Mouse (Mus musculus) Muller cell, postnatal 12 days (primary cell): ENCODE measurements around the gene Dupd1.
"Not testable (repeated sequence)": the region's sequence is repeated elsewhere in the genome, so short reads cannot be mapped to it uniquely, and the experiment has no call there.

Experiments used
- DNase-seq: peaks from one replicate; pipeline ENCODE4 v3.0.0-alpha.2; 2015; ENCODE audit errors: inconsistent ontology term

The Dupd1 gene

DNA sequence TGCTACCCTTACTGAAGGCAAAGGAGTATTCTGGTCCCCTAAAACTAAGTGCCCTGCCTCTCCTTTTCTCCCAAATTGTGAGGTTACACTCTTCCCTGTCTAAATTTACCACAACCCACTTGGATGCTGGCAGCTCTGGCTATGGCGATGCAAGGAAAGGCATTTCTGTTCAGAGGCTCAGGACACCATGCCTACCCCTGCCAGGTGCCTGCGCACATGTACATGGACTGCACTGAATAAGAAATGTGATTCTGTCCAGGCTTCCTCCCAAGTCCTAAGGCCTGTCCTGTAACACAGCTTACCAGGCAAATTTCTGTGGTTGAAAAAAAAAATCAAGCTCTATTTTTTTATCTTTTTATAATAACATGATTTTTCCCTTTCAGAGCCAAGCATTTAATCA is 38.2 kb downstream of the Dupd1 start:
- no peak for DNase-seq

DNA sequence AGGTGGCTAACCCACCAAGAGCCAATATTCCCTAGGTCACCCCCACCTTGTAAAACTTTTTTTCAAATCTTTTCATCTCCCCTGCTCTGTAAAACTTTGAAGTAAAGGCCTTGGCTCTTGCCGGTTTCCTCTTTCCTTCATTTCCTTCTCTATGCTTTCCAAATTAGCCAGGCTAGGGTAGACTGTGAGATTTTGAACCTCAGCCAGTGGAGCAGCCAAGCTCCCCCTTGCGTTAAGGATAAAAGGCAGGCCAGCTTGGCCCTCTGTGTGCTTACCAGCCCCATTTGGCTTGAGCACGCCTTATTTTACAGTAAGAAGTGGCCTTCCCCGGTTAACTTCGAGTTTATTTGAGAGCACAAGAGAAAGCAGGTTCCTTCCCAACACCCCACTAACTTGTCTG is 39.9 kb downstream of the Dupd1 start:
- DNase-seq = no peak

DNA sequence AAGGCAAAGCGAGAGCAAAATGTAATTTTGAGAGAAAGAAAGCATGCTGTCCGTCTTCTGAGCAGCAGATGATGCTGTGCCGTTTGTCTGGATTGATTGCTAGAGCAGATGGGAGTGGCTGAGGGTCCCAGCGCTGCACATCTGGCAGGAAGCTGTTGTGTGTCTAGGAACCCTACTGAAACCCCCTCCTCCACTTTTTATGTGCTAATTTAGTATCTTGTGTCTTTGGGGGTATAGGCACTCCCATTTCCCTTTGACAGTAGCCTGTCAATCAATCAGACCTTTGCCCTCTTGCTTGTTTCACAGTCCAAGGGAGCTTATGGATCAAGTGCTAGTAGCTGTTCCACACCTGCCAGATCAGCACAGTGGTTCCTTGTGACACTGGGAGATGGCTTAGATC is 41.3 kb downstream of the Dupd1 start:
- no peak for DNase-seq

- DNase-seq = not testable (repeated sequence)
Observed at GRCm38 (mm10) chr14:21670422-21671006, 43.9 kb downstream of the Dupd1 start.

DNA sequence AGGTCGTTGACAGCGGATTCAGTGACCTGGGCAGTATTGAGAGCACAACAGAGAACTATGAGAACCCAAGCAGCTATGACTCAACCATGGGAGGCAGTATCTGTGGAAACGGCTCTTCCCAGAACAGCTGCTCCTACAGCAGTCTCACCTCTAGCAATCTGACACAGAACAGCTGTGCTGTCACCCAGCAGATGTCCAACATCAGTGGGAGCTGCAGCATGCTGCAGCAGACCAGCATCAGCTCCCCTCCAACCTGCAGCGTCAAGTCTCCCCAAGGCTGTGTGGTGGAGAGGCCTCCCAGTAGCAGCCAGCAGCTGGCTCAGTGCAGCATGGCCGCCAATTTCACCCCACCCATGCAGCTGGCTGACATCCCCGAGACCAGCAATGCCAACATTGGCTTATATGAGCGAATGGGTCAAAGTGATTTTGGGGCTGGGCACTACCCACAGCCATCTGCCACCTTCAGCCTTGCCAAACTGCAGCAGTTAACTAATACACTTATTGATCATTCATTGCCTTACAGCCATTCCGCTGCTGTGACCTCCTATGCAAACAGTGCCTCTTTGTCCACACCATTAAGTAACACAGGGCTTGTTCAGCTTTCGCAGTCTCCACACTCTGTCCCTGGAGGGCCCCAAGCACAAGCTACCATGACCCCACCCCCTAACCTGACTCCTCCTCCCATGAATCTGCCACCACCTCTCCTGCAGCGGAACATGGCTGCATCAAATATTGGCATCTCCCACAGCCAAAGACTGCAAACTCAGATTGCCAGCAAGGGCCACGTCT is 44.5 kb downstream of the Dupd1 start:
- no peak for DNase-seq

- no peak for DNase-seq
Observed at GRCm38 (mm10) chr14:21669218-21669617, 45.2 kb downstream of the Dupd1 start.

DNA sequence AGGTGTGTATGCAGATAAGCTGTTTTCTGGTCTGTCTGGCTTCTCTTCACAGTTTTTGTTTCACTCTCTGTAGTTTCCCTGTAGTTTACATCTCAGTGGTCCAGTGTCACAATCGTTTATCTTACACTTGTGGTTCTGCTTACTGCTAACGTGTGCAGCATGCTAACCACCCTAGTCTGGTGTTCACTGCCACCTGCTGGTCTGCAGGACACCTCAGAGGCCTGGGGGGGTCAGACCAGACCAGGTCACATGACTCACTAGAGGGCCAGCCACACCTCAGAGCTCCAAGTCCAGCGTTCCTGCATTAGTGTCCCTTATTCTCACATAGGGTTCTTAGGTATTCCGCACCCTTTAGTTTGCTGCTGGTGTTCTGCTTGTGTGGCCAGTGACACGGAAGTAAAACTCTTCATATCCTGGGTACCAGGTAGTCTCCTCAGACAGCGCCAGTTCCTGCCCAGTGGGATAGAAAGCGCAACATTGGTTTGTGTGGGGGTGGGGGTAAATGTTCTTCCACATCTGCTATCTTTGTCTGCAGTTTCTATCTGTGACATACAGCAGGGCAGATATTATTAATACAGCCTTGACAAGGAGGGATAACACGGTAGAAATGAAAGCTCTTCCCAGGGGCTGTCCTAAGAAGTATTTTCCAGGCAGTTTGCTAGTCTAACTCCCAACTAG is 51.8 kb downstream of the Dupd1 start:
- no peak for DNase-seq

DNA sequence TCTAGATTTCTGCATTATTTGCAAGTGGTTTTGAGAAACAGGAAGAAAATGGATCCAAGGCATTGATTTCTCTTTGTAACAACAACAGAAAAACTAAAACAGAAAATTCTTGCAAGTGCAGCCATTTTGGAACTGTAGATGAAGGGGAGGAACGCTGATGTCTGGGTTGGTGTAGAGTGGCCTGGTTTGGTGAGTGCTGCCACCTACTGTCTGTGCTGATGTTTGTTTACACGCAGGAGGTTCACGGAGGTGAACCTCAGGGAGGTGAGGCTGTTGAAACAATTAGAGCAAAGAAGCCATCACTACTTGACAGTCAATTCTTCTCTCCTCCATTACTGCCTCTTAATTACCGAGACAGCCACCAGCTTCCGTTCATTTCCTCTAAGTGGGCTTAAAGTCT is 54.7 kb downstream of the Dupd1 start:
- peak; percentile 39 for DNase-seq

DNA sequence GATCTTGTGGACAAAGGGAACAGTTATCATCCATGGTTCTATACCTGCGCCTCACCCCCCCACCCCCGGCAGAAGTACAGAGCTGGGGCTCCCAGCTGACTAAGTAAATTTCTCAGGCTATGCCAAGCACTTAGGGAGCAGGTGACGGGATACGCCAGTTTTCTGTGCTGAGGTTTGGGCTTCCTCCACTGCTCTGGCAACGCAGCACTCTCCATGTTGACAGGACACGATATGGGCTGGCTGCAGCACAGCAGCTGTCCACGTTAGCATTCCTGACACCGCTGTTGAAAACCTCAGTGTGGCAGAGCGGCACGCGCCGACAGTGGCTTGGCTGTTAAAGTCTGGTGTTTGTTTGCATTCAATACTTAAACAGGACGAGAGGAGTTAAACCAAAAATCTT is 55.2 kb downstream of the Dupd1 start:
- no peak for DNase-seq

GRCm38 (mm10) chr14:21653813-21654212 is 60.6 kb downstream of the Dupd1 start:
- DNase-seq = no peak

DNA sequence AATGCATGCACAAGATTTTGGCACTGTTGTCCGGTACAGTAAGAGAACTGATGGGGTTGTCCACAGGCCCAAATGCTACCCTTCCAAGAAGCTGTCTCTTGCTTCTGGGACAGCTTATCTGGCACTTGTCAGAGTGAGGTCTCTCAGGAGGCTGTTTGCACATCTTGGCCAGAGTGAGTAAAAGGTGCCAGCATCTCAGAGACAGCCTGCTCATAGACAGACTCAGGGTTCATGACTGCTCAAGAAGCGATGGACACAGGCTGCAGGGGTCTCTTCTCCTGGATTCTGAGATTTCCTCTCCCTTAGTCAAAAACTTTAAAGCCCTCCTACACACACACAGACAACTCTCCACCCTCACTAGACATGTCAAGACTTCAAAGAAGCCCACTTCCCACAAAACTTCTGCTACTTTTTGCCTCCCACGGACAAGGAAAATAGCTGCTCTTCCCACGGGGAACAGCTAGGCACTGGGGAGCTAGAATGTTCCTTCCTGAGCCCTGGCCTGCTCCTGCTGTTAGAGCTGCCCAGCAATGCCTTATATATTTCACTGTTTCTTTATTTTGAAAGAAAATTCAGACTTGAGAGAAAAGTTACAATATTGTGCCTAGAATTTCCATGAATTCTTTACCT is 73.5 kb downstream of the Dupd1 start:
- no peak for DNase-seq

DNA sequence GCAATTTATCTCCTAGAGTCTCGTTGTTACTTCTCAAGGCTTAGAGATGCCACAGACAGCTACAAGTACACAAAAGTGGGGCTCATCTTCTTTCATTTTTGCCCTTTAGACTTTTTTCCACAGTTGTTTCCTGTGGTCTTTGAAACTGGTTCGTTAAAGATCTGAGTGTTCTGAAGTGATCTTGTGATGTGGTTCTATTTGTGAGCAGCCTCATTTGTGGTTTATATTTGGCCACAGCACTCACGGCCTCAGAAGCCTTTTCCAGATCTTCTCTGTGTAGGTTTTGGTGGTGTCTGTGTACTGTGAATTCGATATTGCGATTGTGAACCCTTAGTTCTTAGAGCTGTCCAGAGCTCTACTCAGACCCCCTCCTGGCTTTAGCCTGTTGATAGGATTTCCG is 77.8 kb downstream of the Dupd1 start:
- peak; percentile 36 for DNase-seq

GRCm38 (mm10) chr14:21631665-21632200 is 82.6 kb downstream of the Dupd1 start:
- DNase-seq = no peak
